Mouse (Mus musculus) kidney, embryonic 15.5 days (tissue): ENCODE measurements around the gene Cacnb1. TPM values are rescaled to one million over a fixed set of nuclear protein-coding genes. Genes with fewer than 3 reads are reported as not detected.

Experiments
- ATAC-seq: fragments of 200-750 bp; cut with Nextera tagmentation; replicated peaks from 2 replicates; pipeline ENCODE4 v1.8.0; 2017; ENCODE audit warnings: moderate TSS enrichment; ENCODE audit not compliant: low FRiP score
- H3K27ac ChIP-seq: fragments of 300-500 bp; sonication (generic); 2 replicates; pipeline ENCODE4 v1.5.1; 2015; ENCODE audit warnings: mild to moderate bottlenecking, inconsistent platforms
- H3K27me3 ChIP-seq: fragments of 300-500 bp; sonication (generic); 2 replicates; pipeline ENCODE4 v1.6.1; 2015; ENCODE audit warnings: inconsistent platforms
- H3K36me3 ChIP-seq: fragments of 300-500 bp; sonication (generic); 2 replicates; pipeline ENCODE4 v1.6.1; 2015; ENCODE audit warnings: inconsistent platforms
- H3K4me1 ChIP-seq: fragments of 300-500 bp; sonication (generic); 2 replicates; pipeline ENCODE4 v1.6.1; 2015; ENCODE audit warnings: inconsistent platforms
- H3K4me2 ChIP-seq: fragments of 300-500 bp; sonication (generic); 2 replicates; pipeline ENCODE4 v1.6.1; 2015; ENCODE audit warnings: moderate library complexity, mild to moderate bottlenecking, inconsistent platforms
- H3K4me3 ChIP-seq: fragments of 300-500 bp; sonication (generic); replicated peaks from 2 replicates; pipeline ENCODE4 v1.5.1; 2015; ENCODE audit warnings: mild to moderate bottlenecking, inconsistent platforms
- H3K9ac ChIP-seq: fragments of 300-500 bp; sonication (generic); 2 replicates; pipeline ENCODE4 v1.6.1; 2015; ENCODE audit warnings: mild to moderate bottlenecking, inconsistent platforms
- H3K9me3 ChIP-seq: fragments of 300-500 bp; sonication (generic); replicated peaks from 2 replicates; pipeline ENCODE4 v1.6.1; 2016; ENCODE audit warnings: inconsistent platforms
- WGBS: fragments of 180-500 bp; shearing (Covaris S2); methylation state at CpG from one replicate; pipeline ENCODE4 v1.1.7; 2015; ENCODE audit warnings: mixed read lengths; 5-methylcytosine and 5-hydroxymethylcytosine counted together
- microRNA-seq: library from miRNA; unstranded; fragments of <30 nt; microRNA quantifications from one replicate; pipeline ENCODE4, GENCODE M21; 2016
- polyA plus RNA-seq: library from polyadenylated mRNA; unstranded; fragments of >200 nt; fragmentation: Nextera tagmentation; extraction: Ambion mirVana; gene quantifications from 2 replicates; pipeline ENCODE4 v1.2.1, GENCODE M21; 2015

The Cacnb1 gene
- polyA plus RNA-seq, 1 experiment from 2014 or later: 15.2 TPM

- WGBS: 71% methylated on average over 7 of the region's 7 CpGs
- H3K27me3 ChIP-seq: no peaks in the 10 kb centered on the region
- ATAC-seq: no peak
- H3K4me3 ChIP-seq: no peak overlapping the region
- peaks cover 25% of the 10 kb centered on the region for H3K4me1 ChIP-seq
- no peaks in the 10 kb centered on the region for H3K36me3 ChIP-seq
- no peak overlapping the region for H3K4me2 ChIP-seq
- H3K9ac ChIP-seq: no peak overlapping the region
- H3K27ac ChIP-seq: no peak overlapping the region
- H3K9me3 ChIP-seq: no peaks in the 10 kb centered on the region
Observed at GRCm38 (mm10) chr11:97958641-97959299, 64.1 kb downstream of the Cacnb1 start.

- Histone ChIP-seq H3K27me3 (no peaks in the 10 kb centered on the region), H3K36me3 (no peaks in the 10 kb centered on the region), H3K9me3 (no peaks in the 10 kb centered on the region), H3K4me1 (peaks cover 33% of the 10 kb centered on the region), H3K27ac (peak overlapping the region; percentile 33), H3K4me2 (no peak overlapping the region), H3K4me3 (no peak overlapping the region), H3K9ac (no peak overlapping the region)
- WGBS: 41% methylated on average over 6 of the region's 6 CpGs
- peak; percentile 69 for ATAC-seq
Observed at GRCm38 (mm10) chr11:97956905-97957560, 65.8 kb downstream of the Cacnb1 start.

- Histone ChIP-seq H3K4me3 (no peak overlapping the region), H3K27ac (no peak overlapping the region), H3K9ac (no peak overlapping the region), H3K4me2 (no peak overlapping the region), H3K27me3 (no peaks in the 10 kb centered on the region), H3K4me1 (peaks cover 33% of the 10 kb centered on the region), H3K9me3 (no peaks in the 10 kb centered on the region), H3K36me3 (no peaks in the 10 kb centered on the region)
- ATAC-seq: no peak; the same call in 1 of the 2 replicates
- 65% methylated on average over 4 of the region's 4 CpGs for WGBS
Observed at GRCm38 (mm10) chr11:97955915-97956314, 66.9 kb downstream of the Cacnb1 start.

- ATAC-seq: no peak
- WGBS: 78% methylated on average over 9 of the region's 9 CpGs
Observed at GRCm38 (mm10) chr11:97955146-97955902, 67.5 kb downstream of the Cacnb1 start.

GRCm38 (mm10) chr11:97954469-97955141, 68.2 kb downstream of the Cacnb1 start:
- no peak for ATAC-seq
- no peaks in the 10 kb centered on the region for H3K36me3 ChIP-seq

More at GRCm38 (mm10) chr11:97955146-97955902, 67.5 kb downstream of the Cacnb1 start:
- Histone ChIP-seq H3K9ac (no peak overlapping the region), H3K4me3 (no peak overlapping the region), H3K4me1 (peaks cover 35% of the 10 kb centered on the region), H3K9me3 (no peaks in the 10 kb centered on the region), H3K4me2 (no peak overlapping the region), H3K36me3 (no peaks in the 10 kb centered on the region), H3K27me3 (no peaks in the 10 kb centered on the region), H3K27ac (no peak overlapping the region)

GRCm38 (mm10) chr11:97953939-97954275, 68.9 kb downstream of the Cacnb1 start:
- no peaks in the 10 kb centered on the region for H3K36me3 ChIP-seq
- no peak overlapping the region for H3K9ac ChIP-seq
- no peaks in the 10 kb centered on the region for H3K27me3 ChIP-seq
- no peaks in the 10 kb centered on the region for H3K9me3 ChIP-seq
- no peak overlapping the region for H3K4me3 ChIP-seq
- H3K27ac ChIP-seq: no peak overlapping the region
- WGBS: 88% methylated on average over 6 of the region's 6 CpGs
- no peak overlapping the region for H3K4me2 ChIP-seq
- no peak for ATAC-seq
- H3K4me1 ChIP-seq: peaks cover 39% of the 10 kb centered on the region

More at GRCm38 (mm10) chr11:97954469-97955141, 68.2 kb downstream of the Cacnb1 start:
- Histone ChIP-seq H3K27me3 (no peaks in the 10 kb centered on the region), H3K27ac (no peak overlapping the region), H3K4me1 (peaks cover 41% of the 10 kb centered on the region), H3K4me2 (no peak overlapping the region), H3K9ac (no peak overlapping the region), H3K4me3 (no peak overlapping the region), H3K9me3 (no peaks in the 10 kb centered on the region)
- WGBS: 57% methylated on average over 14 of the region's 14 CpGs

GRCm38 (mm10) chr11:97953179-97953938, 69.5 kb downstream of the Cacnb1 start:
- Histone ChIP-seq H3K4me1 (peaks cover 38% of the 10 kb centered on the region), H3K27ac (no peak overlapping the region), H3K9me3 (no peaks in the 10 kb centered on the region), H3K4me2 (no peak overlapping the region), H3K9ac (no peak overlapping the region), H3K27me3 (no peaks in the 10 kb centered on the region), H3K4me3 (no peak overlapping the region), H3K36me3 (no peaks in the 10 kb centered on the region)
- 0 out of 2 replicates have a peak, but pooled peaks have one; percentile 30 for ATAC-seq
- WGBS: 70% methylated on average over 16 of the region's 16 CpGs

GRCm38 (mm10) chr11:97952367-97953006, 70.3 kb downstream of the Cacnb1 start:
- no peak overlapping the region for H3K4me3 ChIP-seq
- no peak for ATAC-seq
- peaks cover 36% of the 10 kb centered on the region for H3K4me1 ChIP-seq
- no peaks in the 10 kb centered on the region for H3K27me3 ChIP-seq
- H3K9me3 ChIP-seq: no peaks in the 10 kb centered on the region
- H3K9ac ChIP-seq: no peak overlapping the region
- H3K36me3 ChIP-seq: no peaks in the 10 kb centered on the region
- WGBS: 94% methylated on average over 1 of the region's 1 CpGs
- H3K27ac ChIP-seq: no peak overlapping the region
- no peak overlapping the region for H3K4me2 ChIP-seq

Small RNA genes lying within 50 kb of the gene (microRNA-seq; reads per million reads assigned to microRNA genes)
- gene Gm27597: not detected

Other genes starting within 250 kb of the Cacnb1 start
- gene 1700001P01Rik, start 247.1 kb downstream of the Cacnb1 start, polyA plus RNA-seq: 0.62 and 0.67 TPM in 2 replicates
- 565 and 652 TPM in 2 replicates for gene Rpl23, start 240.6 kb downstream of the Cacnb1 start, polyA plus RNA-seq
- 104 and 108 TPM in 2 replicates for gene Lasp1, start 224.0 kb downstream of the Cacnb1 start, polyA plus RNA-seq
- gene B230217C12Rik, start 182.3 kb downstream of the Cacnb1 start, polyA plus RNA-seq: 7.4 and 7.5 TPM in 2 replicates
- gene Fbxo47, start 138.9 kb downstream of the Cacnb1 start, polyA plus RNA-seq: 0.48 and 0.73 TPM in 2 replicates
- 1.7 and 2.0 TPM in 2 replicates for gene Plxdc1, start 36.6 kb downstream of the Cacnb1 start, polyA plus RNA-seq
- 9.9 and 10.1 TPM in 2 replicates for gene Arl5c, start 26.9 kb downstream of the Cacnb1 start, polyA plus RNA-seq
- gene Rpl19, start 3.7 kb upstream of the Cacnb1 start, polyA plus RNA-seq: 1,072 and 1,152 TPM in 2 replicates
- 3.7 and 4.3 TPM in 2 replicates for gene Stac2, start 30.4 kb upstream of the Cacnb1 start, polyA plus RNA-seq
- gene Fbxl20, start 127.4 kb upstream of the Cacnb1 start, polyA plus RNA-seq: 18.0 and 20.3 TPM in 2 replicates
- 66.6 and 72.8 TPM in 2 replicates for gene Med1, start 170.3 kb upstream of the Cacnb1 start, polyA plus RNA-seq
- 10.9 and 11.9 TPM in 2 replicates for gene Cdk12, start 180.0 kb upstream of the Cacnb1 start, polyA plus RNA-seq